Mouse (Mus musculus) retina, embryonic 14.5 days (tissue): Measurements from ENCODE around the gene Vgf.
A peak's percentile ranks its signal among the peaks of the same experiment; 100 is the strongest.

Source experiments
- DNase-seq: peaks from one replicate; pipeline ENCODE4 v3.0.0-alpha.2; 2015; ENCODE audit warnings: low spot score

The Vgf gene

GRCm38 (mm10) chr5:137030416-137030810 is 4.2 kb downstream of the Vgf start:
- DNase-seq = no peak

DNA sequence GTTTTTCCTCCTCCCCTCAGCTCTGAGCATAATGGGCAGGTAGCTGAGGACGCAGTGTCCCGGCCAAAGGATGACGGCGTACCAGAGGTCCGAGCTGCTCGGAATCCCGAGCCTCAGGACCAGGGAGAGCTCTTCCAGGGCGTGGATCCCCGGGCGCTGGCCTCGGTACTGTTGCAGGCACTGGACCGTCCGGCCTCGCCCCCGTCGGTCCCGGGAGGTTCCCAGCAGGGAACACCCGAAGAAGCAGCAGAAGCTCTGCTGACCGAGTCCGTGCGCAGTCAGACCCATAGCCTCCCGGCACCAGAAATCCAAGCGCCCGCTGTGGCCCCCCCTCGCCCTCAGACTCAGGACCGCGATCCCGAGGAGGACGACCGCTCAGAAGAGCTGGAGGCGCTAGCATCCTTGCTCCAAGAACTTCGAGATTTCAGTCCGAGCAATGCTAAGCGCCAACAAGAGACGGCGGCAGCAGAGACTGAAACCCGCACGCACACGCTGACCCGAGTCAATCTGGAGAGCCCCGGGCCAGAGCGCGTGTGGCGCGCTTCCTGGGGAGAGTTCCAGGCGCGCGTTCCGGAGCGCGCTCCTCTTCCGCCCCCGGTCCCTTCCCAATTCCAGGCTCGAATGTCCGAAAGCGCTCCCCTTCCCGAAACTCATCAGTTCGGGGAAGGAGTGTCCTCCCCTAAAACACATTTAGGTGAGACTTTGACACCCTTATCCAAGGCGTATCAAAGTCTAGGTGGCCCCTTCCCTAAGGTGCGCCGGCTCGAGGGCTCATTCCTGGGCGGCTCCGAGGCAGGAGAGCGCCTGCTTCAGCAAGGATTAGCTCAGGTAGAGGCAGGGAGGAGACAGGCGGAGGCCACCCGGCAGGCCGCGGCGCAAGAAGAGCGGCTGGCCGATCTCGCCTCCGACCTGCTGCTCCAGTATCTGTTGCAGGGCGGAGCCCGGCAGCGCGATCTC is 5.2 kb downstream of the Vgf start:
- DNase-seq = no peak

GRCm38 (mm10) chr5:137032033-137032421 is 5.8 kb downstream of the Vgf start:
- DNase-seq = peak; percentile 33

DNA sequence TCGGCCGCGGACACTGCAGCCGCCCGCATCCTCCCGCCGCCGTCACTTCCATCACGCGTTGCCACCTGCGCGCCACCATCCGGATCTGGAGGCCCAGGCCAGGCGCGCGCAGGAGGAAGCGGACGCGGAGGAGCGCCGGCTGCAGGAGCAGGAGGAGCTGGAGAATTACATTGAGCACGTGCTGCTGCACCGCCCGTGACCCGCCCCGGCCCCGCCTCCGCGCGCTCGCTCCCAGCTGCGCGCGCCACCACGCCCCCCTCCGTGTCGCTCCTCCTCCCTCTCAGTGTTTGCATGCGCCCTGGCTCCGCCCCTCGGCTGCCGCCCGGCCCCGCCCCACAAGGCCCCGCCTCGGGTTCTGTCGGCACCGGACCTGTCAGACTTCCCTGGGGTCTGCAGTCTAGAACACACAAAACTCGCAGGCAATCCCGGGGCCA is 6.5 kb downstream of the Vgf start:
- DNase-seq = peak; percentile 86

GRCm38 (mm10) chr5:137036211-137036610 is 10.0 kb downstream of the Vgf start:
- no peak for DNase-seq

DNA sequence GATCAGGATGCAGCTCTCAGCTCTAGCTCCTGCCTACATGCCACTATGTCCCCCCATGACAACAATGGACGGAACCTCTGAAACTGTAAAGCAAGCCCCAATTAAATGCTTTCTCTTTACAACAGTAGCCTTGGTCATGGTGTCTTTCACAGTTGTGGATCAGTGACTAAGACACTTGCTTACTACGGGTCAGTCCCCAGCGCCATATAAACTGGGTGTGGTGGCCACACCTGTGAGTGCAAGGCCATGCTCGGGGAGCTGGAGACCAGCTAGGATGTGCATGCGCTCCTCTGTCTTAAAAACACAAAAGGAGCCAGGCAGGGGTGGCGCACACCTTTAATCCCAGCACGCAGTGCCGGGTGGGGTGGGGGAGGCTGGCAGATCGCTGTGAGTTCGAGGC is 13.3 kb downstream of the Vgf start:
- DNase-seq = no peak

DNA sequence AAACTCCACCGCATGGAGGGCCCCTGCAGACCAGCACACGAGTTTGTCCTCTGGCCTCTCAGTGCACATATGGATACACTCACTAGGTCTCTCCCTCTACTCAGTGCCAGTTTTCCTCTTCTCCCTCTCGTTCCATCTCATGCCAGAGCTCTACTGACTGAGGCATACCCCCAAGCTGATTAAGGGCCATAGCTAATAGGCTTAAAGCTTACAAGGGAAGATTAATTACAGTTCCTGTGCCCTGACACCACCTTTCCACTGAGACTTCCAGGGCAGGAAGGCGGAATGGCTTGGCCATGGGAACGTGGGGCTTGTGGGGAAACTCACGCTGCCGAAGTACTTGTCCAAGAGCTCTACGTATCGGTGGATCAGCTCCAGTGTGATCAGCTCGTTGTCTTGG is 15.2 kb downstream of the Vgf start:
- no peak for DNase-seq

DNA sequence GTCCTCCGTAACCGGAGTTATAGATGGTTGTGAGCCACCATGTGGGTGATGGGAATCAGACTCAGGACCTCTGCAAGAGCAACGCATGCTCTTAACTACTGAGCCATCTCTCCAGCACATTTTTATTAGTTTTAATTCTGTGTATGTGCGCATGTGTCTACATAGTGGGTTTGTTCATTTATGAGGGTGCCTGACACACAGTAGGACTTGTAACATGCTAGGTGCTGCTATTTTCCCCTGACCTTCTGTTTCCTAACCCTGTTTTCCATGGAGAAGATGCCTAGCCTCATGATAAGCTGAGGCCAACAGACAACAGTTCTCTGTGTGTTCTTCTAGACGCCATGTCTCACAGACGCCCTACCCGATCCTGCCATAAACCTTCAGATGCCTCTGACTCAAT is 17.8 kb downstream of the Vgf start:
- DNase-seq = no peak

- peak; percentile 99 for DNase-seq
These were observed 19.5 kb downstream of the Vgf start, which contains the start of gene Ap1s1 for GRCm38 (mm10) chr5:137045402-137046323. TSS of gene Ap1s1 (minus strand) at chr5:137046135.

DNA sequence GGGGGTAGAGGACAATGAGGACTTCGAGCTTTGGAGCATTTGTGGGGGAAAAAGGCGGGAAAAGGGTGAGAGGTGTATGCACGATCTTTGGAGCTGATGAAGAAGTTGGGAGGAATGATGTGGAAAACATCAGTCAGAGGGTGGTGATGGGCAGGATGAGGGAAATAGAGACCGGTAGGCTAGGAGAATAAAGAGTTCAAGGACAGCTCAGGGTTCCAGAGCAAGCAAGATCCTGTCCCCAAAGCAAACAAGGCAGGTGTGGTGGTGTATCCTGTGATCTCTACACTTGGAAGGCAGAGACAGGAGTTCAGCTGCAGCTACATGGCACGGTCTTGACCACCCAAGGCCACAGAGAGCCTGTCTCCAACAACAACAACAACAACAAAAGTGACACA is 20.1 kb downstream of the Vgf start:
- DNase-seq = no peak

DNA sequence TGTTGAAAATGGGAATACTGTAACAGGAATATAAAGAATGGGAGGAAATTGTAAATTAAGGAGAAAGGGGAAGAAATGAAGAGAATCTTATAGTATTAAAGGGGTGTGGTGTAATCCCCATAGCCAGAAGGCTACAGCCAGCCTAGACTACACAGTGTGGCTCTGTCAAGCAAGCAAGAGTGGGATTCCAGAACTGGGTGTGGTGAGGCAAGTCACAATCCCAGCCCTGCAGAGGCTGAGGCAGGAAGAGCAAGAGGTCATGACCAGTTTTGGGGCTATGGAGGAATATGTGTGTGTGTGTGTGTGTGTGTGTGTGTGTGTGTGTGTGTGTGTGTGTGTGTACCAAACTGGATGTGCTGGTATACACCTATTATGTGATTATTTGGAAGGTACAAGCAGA is 20.8 kb downstream of the Vgf start:
- DNase-seq = no peak

DNA sequence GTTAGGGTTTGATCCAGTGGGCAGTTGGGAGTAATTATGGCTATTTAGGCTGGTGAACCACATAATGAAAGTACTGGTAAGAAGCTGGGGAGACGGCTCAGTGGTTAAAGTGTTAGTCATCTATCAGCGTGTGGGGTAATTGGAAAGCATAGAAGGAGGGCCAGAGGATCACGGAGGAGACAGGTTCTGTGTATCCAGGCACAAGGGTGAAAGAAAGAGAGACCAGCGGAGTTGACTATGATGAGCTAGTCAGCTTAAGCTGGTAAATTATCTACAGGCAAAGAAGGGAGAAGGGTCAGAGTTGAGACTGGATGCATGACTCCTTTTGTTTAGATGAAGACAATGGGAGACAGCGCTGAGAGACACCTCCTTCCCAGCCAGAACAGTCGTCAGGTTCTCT is 24.9 kb downstream of the Vgf start:
- no peak for DNase-seq

GRCm38 (mm10) chr5:137051914-137052505 is 25.8 kb downstream of the Vgf start:
- no peak for DNase-seq

- no peak for DNase-seq
These were observed 28.1 kb downstream of the Vgf start for GRCm38 (mm10) chr5:137054299-137054698.

DNA sequence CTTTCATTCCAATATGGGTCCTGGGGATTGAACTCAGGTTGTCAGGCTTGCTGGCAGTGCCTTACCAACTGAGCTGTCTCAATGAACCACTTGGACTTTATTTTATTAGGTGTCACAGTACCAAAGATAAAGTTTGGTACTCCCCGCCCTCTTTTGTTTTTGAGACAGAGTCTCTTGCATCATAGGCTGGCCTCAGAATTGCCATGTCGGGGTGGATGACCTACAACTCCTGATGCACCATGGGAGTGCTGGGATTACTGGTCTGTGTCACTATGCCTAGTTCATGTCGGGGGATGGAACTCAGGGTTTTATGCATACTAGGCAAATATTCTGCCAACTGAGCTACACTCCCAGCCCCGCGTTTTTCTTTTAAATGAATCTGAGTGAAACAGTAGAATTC is 28.7 kb downstream of the Vgf start:
- DNase-seq = no peak

DNA sequence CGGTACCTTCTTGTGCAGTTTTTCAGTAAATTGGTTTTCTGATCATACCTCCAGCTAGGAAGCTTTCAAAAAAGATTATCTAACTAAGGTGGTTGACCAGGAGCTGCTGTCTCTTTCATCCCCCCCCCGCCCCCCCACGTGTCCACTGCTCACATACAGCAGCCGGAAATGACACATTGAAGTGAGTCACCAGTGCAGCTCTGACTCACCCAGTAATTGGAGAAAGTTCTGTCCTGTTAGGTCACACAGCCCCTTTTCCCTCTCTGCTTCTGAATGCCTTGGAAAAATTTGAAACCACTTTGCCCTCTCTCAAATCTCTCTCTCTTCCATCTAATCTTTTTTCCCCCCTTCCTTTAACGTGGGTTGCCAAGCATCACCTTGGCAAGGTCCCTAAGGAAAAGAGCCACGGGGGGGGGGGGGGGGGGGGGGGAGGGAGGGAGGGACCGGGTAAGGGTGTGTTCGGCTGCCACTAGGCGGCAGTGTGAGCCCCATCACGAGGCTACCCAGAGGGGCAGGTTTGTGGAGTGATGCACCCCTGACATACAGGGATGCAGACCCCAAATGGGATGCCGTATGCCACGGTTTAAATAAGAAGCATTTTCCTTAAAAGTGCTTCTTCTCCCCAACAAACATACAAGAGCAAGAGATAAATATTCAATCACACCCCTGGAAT is 35.8 kb downstream of the Vgf start:
- peak; percentile 27 for DNase-seq

GRCm38 (mm10) chr5:137062601-137063000 is 36.4 kb downstream of the Vgf start:
- DNase-seq = no peak

DNA sequence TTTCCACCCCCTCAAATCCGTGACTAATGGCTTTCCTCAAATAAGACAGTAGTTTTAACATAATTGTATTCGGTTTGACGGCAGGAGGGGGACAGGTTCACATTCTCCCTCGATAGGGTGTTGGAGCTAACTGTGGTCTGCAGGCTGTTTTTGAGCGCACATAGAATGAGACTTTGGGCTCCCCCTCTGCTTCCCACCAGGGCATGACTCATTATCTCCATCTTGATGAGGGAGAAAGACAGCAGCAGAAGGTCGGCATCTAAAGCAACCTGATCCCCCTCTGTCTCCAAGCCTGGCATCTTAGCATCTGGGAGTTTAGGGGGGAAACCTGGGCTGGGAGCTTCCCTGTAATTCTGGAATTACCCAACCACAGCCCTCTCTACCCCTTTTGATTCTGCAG is 39.3 kb downstream of the Vgf start:
- no peak for DNase-seq

DNA sequence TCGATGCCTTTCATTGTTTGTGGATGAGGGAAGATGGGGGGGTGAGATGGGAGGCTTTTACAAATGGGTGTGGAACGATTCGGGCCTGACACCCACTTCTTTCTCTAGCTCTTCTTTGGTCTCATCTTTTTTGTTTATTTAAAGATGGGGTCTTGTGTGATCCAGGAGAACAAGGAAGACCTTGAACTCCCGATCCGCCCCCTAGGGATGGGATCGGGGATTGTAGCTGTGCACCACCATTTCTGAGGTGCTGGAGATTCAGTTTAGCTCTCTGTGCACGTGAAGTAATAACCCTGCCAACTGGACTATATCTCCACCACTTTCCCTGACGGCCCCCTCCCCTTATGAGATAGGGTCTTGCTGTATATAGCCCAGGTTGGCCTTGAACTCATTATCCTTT is 39.7 kb downstream of the Vgf start:
- DNase-seq = no peak

DNA sequence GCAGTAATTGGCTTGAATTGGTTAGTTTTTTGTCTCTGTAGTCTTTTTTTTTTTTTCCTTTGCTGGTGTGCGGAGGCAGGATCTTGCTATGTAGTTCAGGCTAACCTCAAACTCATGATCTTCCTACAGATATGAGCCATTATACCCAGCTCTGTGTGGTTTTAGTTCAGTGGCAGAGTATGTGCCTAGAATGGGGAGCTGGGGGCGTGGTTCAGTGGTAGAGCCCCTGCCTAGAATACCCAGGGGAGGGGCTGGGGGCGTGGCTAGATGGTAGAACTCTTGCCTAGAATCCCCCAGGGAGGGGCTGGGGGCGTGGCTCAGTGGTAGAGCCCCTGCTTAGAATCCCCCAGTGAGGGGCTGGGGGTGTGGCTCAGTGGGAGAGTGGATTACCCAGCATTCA is 42.5 kb downstream of the Vgf start:
- DNase-seq = no peak

GRCm38 (mm10) chr5:137070881-137071605 is 44.9 kb downstream of the Vgf start:
- no peak for DNase-seq
